Mouse (Mus musculus) spleen, postnatal 10 days (tissue): ENCODE measurements around the gene Psmd5.
"Not testable (repeated sequence)": the region's sequence is repeated elsewhere in the genome, so short reads cannot be mapped to it uniquely, and the experiment has no call there.

ENCODE experiments used
- DNase-seq, 2 experiments: peaks; one replicate each; pipeline ENCODE4 v3.0.0; 2021 to 2022; ENCODE audit warnings: low spot score in 2 of 2

Psmd5 gene

DNA sequence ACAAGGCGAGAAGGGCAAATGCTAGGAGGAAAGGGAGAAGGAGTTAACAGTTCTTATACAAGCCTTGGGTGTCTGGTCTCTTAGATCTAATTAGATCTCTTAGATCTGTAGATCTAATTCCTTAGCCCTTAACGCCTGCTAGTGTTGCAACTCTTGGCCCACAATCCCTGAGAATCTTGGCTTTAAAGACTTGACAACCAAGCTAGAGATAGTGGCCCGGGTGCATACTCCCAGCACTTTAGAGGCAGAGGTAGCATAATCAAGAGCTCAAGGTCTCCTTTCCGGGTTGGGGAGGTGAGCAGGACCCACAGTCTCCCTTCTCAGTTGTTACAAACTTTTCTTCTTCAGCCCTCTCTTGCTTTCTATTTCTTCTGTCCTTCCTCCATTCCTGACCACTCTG lies 47.2 kb downstream of the Psmd5 start:
- no peak for DNase-seq

DNA sequence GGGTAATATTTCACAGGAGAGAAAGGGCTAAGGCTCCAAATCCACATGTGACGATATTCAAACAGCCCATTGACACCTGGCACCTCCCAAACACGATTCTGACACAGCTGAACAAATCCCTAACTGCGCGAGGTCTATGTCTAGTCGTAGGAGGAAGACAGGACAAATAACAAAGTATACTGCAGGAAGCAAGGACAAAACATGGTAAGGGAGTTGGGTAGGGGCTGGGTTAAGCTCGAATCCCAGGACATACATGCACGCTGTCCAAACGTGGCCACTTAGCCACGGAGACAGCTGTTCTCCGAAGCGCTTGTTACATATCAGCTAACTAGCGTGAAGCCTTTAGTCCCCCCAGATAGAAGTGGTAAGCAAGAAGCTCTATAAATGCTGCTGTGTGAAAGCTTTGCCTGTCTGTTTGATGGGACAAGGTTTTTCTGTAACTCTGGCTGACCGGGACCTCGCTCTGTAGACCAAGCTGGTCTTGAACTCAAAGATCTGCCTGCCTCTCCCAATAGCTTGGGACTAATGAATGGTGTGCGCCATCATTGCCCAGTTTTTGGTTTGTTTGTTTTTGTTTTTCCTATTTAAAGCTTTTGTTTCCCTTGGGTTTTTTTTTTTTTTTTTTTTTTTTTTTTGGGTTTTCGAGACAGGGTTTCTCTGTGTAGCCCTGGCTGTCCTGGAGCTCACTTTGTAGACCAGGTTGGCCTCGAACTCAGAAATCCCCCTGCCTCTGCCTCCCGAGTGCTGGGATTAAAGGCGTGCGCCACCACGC lies 48.1 kb downstream of the Psmd5 start:
- peak in 1 of 2 experiments; percentile 37 for DNase-seq

DNA sequence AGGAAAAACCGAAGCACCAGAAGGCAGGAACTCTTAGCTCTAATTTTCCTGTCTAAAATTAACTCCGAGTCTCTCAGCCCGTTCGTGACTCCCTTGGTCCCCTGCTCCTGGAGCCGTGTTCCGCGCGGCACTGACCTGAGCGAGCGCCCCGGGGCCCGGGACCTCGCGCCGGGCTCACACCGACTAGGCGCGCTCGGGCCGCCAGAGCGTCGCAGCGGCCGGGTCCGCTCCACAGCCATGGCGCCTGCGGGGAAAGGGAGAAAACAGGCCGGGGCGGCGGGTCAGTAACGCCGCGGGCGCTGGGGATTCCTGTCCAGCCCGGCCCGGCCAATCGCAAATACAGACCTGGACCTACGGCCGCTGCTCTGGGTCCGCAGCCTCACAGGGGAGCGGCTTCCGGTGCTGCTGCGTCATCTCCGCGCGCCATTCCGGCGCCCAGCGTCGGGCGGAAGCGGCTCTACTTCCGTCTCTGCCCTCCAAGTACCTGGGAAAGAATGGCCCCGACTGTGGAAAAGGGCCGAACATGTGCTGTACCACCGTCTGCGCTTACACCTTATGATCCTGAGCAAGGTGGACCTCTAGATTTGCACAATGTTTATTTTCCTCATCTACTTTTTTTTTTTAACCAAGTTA lies 48.8 kb downstream of the Psmd5 start, which contains the start of gene Fbxw2:
Gene Fbxw2 (minus strand): TSS at position 485 of the 633 bp plus-strand sequence.
- DNase-seq, result peak; percentile 87 to 94

DNA sequence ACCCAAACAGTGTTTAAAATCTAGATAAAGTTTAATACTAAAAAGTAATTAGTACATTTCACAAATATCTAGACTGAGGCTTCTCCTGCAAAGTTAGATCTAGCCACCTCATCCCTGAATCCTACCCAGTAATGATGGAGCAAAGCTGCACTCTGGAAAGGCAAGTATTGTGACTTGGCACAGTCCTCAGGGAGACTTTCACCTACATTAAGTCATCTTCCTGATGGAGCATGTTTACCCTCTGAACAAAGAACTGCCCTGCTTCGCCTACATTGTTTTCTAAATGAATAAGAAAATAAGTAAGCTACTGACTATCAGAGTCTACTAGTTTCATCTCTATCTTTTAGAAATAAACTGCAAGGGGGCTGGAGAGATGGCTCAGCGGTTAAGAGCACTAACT lies 56.3 kb downstream of the Psmd5 start:
- no peak for DNase-seq

DNA sequence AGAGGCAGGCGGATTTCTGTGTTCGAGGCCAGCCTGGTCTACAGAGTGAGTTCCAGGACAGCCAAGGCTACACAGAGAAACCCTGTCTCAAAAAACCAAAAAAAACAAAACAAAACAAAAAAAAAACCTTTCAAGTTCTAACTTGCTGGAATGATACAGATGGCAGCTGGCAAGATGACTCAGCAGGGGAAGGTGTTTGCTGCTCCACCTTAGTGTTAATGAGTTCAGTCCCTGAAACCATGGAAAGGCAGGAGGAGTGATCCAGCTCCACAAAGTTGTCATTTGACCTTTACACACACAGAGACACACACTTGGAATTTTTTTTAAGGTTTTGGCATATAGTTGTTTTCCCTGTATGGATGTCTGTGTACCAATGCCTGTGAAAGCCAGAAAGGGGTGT lies 58.9 kb downstream of the Psmd5 start:
- not testable (repeated sequence) for DNase-seq

DNA sequence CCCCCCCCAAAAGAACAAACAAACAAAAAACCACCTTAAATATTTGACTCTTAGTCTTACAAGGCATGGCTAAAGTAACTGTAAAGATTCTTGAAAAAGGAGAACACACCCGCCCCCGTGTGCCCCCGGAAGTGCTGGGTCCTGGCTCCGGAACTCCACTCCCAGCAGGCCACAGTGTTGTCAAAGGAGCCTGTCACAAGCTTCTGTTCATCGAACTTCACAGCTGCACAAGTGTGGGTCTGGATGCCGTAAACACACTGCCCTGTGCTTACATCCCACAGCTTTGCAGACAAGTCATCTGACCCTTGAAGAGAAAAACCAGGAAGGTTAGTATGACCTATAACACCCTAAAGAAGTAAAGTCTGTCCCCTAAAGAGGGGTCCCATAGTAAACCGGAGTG lies 62.1 kb downstream of the Psmd5 start:
- DNase-seq, result no peak

DNA sequence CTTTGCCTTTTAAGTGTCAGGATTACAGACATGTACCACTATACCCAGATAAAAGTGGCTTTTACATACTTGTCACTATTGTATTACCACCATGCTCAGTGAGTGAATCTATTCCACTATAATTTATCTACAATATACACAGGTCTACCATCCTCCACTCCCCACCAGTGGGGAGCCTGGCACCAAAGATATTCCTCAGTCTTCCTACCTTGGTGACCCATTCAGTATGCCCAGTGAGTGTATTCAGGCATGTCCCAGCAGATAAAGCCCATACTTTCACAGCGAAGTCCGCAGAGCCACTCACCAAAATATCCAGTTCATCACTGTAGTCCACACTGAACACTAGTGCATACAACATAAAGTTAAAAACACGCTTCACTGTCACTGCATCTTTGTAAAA lies 64.0 kb downstream of the Psmd5 start:
- no peak for DNase-seq

DNA sequence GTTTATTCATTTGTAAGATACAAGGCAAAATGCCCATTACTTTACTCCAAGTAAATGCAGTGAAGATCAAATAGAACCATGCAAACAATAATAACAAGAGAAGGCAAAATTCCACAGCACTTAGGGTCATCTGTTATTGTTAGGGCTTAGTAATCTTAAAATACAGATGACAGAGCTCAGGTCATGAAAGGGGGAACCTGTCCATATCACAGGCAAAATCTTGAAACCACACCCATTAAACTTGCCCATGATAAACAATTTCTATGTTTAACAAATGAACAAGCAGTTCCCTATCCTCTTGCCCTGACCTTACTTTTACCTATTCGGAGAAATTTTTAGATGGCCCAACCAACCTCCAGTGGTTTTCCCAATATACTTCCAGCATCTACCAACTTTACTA lies 65.2 kb downstream of the Psmd5 start:
- DNase-seq, result no peak

DNA sequence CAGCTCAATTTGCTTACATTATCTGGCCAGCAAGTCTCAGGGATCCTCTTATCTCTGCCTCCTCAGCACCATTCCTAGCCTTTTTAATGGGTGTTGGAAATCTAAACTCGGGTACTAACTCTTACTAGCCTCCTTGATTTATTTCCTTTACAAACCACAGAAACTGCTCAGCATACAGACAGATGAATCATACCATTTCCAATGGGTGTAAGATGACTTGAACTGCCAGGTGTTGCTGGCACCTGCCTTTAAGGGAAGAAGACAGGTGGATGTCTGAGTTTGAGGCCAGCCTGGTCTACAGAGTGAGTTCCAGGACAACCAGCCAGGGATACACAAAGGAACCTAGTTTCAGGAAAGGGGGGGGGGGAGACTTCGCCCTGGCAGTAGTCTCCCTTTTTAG lies 66.7 kb downstream of the Psmd5 start:
- DNase-seq, result no peak

DNA sequence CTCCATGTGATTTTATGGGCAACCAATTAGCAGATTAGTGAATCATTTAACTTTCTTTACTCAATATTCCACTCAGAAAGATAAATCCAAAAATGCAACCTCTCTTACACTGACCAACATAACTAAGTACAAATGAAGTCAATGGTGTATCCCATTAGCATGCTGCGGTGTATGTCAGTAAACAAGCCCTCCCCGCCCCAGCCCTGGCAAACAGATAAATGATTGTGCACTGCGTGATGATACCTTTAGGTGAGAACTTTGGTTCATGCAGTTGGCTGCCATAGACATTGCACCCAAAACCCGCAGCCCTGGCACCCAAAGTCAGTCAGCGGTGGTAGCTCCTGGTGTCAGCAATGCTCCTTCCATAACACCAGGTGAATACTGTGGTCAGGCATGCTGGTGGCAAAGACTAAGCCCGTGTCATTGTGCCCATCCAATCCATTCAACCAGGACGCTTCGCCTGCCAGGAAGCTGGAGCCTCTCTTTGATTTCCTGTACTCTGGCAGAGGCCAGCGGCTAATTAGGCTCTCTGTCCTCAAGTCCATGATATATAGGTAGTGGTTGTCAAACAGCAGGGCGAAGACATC lies 69.3 kb downstream of the Psmd5 start:
- no peak for DNase-seq

DNA sequence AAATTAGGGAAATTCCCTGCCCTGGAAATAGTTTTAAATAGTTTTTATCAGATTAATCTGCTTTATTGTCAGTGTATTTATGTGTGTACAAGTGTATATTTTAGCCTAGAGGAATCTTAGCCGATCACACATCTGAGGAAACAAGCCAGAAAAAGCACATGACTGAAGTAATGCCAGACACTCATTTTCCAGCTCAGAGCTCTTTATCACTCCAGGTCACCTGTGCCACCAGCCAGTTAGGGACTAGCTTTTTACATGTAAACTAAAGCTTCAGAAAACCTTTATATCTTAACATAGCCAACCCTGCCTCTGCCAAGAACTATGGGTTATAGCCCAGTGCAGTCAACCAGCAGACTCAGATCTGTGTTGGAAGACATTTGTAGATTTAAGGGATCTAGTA lies 70.0 kb downstream of the Psmd5 start:
- DNase-seq, result peak in 1 of 2 experiments; percentile 53

DNA sequence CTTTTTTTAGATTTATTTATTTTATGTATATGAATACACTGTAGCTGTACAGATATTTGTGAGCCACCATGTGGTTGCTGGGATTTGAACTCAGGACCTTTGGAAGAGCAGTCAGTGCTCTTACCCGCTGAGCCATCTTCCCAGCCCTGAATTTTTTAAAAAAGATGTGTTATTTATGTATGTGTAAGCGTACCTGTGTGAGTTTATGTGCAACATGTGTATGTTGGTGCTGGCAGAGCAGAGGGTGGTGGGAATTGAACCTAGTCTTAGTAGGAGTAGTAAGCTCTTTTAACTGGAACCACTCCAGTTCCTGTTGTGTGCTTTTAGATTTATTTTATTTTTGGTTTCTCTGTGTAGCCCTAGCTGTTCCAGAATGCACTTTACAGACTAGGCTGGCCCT lies 70.6 kb downstream of the Psmd5 start:
- DNase-seq, result no peak

DNA sequence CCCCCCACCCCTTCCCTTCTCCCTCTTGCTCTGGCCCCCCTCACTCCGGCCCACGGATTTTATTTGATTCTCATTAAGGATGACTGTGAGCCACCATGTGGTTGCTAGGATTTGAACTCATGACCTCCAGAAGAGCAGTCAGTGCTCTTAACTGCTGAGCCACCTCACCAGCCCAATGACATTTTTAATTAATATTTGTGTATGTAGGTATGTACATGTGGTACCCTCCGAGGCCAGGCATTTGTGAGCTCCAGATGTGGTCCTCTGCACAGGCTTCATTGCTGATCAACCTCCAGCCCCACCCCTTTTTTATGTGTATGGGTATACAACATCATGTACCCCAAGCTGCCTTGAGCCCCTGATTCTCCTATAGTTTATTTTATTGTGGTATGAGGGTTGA lies 71.0 kb downstream of the Psmd5 start:
- no peak for DNase-seq

DNA sequence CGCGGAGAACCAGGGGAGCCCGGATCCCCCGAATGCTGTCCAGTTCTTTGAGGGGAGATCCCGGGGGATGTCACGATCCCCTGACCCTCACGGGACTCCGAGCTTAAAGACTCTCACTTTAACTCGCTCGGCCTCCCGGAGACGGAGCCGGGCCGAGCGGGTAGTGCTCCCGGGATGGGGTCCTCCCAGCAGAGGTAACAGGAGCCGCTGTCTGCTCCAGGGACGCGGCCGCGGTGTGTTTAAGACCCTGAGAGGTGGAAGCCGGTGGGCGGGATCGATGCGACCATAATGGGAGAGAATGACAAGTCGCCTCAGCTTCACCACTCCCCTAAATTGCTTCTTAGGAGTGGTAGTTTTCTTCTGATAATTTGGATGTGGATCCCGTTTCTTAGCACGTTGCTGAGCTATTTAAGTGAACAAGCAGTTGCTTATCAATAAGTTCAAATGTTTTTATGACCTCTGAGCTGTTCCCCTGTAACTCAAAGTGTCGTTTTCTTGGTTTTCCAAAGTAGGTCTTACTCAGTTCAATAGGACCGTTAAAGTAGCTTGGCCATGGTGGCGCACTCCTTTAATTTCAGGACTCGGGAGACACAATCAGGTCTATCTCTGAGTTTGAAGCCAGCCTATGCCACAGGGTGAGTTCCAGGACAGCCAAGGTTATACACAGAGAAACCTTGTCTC lies 72.1 kb downstream of the Psmd5 start:
- peak; percentile 52 to 66 for DNase-seq

DNA sequence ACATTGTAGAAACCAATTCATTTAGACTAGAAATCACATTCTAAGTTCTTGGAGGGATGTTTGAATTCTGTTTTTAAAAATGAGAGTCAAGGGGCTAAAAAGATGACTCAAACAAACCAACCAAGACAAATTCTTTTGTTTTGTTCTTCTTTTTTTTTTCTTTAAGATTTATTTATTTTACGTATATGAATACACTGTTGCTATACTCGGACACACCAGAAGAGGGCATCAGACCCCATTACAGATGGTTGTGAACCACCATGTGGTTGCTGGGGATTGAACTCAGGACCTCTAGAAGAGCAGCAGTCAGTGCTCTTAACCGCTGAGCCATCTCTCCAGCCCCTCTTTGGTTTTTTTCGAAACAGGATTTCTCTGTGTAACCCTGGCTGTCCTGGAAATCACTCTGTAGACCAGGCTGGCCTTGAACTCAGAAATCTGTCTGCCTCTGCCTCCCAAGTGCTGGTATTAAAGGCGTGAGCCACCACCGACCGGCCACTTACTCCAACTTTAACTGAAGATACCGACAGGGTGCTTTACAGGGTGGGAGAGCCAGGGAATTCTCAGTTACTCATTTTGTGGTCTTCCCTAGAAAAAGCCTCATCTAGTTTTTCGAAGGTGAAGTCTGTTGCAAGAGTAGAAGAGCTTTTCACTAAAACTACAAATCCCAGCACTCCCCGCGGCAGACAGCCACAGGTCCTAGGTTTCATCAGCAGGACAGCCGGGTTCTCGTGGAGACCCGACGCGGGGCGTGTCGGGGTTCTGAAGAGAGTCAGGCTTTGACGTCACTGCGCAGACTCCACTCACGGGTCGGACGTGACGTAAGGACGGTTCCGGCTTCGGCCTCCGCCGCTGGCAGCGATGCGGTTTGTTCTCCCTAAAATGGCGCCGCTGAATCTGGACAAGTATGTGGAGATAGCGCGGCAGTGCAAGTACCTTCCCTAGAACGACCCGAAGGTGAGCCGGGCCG lies 73.0 kb downstream of the Psmd5 start:
- DNase-seq, result peak; percentile 93 to 98

DNA sequence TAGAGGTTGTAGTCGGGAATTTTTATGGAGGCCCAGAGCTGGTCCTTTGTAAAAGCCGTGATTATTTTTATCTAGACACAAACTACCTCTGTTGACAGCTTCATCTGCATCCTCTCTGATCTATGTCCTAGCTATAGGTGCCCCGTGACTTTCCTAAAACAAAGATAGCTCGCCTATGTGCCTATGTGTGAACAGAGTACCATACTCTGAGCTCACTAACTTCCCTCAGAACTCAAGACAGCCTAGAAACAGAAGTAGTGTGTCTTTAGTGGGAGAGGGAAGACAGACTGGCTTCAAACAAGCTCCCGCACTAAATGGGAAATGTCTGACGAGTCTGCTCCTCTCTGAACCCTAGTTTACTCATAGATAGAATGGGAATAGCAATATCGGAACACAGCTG lies 74.4 kb downstream of the Psmd5 start:
- no peak for DNase-seq
